Comparison of ENCODE assay signal across 10 mouse cellular contexts in genomic region chr5:73114878-73115277, GRCm38 (mm10).
DNase-seq lines count a peak whose midpoint lies in the region; ATAC-seq and TF ChIP-seq lines count a peak whose summit lies in the region.
"Had no signal": no experiment of that assay in that cellular context is flagged by ENCODE, and none has a peak within 500 bp of the region (broad histone marks: within the 10 kb centered on the region; RNA-seq: fewer than 3 reads in every experiment).

No protein-coding gene starts in this region.

- no peak overlapping the region for H3K4me2 ChIP-seq in lung, postnatal 0 days (replicated peaks; ENCODE audit: low read depth, low read length)
- no peak overlapping the region for H3K4me2 ChIP-seq in embryonic facial prominence, embryonic 11.5 days (ENCODE audit: low read depth, low read length)
- H3K4me2 ChIP-seq: hindbrain, embryonic 14.5 days; lung, embryonic 15.5 days had no signal

- TF ChIP-seq POLR2A in thymus, adult 2 months (IDR thresholded peaks at IDR 0.05; ENCODE audit: control insufficient read depth, extremely low read depth, insufficient read depth, low read length, poor library complexity): no peak

- TF ChIP-seq EP300 in lung, postnatal 0 days (IDR thresholded peaks at IDR 0.05): no peak

- no peak overlapping the region for H3K27ac ChIP-seq in lung, postnatal 0 days (ENCODE audit: low read length)
- H3K27ac ChIP-seq in embryonic facial prominence, embryonic 11.5 days (replicated peaks; ENCODE audit: low read depth, low read length): no peak overlapping the region
- no peak overlapping the region for H3K27ac ChIP-seq in thymus, adult 2 months (ENCODE audit: control insufficient read depth, insufficient read depth, low read length)
- H3K27ac ChIP-seq: hindbrain, embryonic 14.5 days; lung, embryonic 15.5 days had no signal

- no peaks in the 10 kb centered on the region for H3K27me3 ChIP-seq in lung, postnatal 0 days (replicated peaks; ENCODE audit: insufficient read depth, low read length)
- no peaks in the 10 kb centered on the region for H3K27me3 ChIP-seq in embryonic facial prominence, embryonic 11.5 days (ENCODE audit: control insufficient read depth, insufficient read depth, low read length)
- H3K27me3 ChIP-seq in thymus, adult 2 months (ENCODE audit: control insufficient read depth, insufficient read depth, low read length): no peaks in the 10 kb centered on the region
- H3K27me3 ChIP-seq: lung, embryonic 15.5 days had no signal

- DNase-seq in lung, postnatal 0 days (ENCODE audit: low spot score): peak; percentile 51
- no peak for DNase-seq in lung, postnatal 25 days (ENCODE audit: low spot score)
- DNase-seq in Muller cell, postnatal 12 days (ENCODE audit: inconsistent ontology term): peak; percentile 19
- DNase-seq in embryonic facial prominence, embryonic 11.5 days (ENCODE audit: low spot score): peak; percentile 26
- DNase-seq in thymus, adult 2 months: peak; percentile 42
- no peak for DNase-seq in adrenal gland, postnatal 4 days (ENCODE audit: low spot score in 2 of 2)
- no peak for DNase-seq in left cerebral cortex, adult 8-10 months (ENCODE audit: low spot score in 2 of 2)
- no peak for DNase-seq in yolk sac, embryonic 10.5 days (ENCODE audit: low spot score)

- 88% methylated on average over 4 of the region's 4 CpGs for WGBS in lung, postnatal 0 days
- 95% methylated on average over 4 of the region's 4 CpGs for WGBS in embryonic facial prominence, embryonic 11.5 days
- 98% methylated on average over 4 of the region's 4 CpGs for WGBS in thymus, adult 2 months

- no peak overlapping the region for H3K4me3 ChIP-seq in lung, postnatal 0 days (ENCODE audit: low read depth, low read length)
- H3K4me3 ChIP-seq in embryonic facial prominence, embryonic 11.5 days (ENCODE audit: low read depth, low read length): no peak overlapping the region
- H3K4me3 ChIP-seq in thymus, adult 2 months (ENCODE audit: control insufficient read depth, insufficient read depth, low read length): no peak overlapping the region
- H3K4me3 ChIP-seq: lung, embryonic 15.5 days had no signal

- peaks cover 13% of the 10 kb centered on the region; the same call in 1 of the 2 replicates for H3K36me3 ChIP-seq in lung, postnatal 0 days (ENCODE audit: insufficient read depth, low read length)
- no peaks in the 10 kb centered on the region for H3K36me3 ChIP-seq in embryonic facial prominence, embryonic 11.5 days (replicated peaks; ENCODE audit: control insufficient read depth, insufficient read depth, low read depth, low read length)
- peaks cover 52% of the 10 kb centered on the region for H3K36me3 ChIP-seq in thymus, adult 2 months (ENCODE audit: control insufficient read depth, insufficient read depth, low read length)

- H3K9ac ChIP-seq in lung, postnatal 0 days (replicated peaks; ENCODE audit: low read depth): no peak overlapping the region
- no peak overlapping the region for H3K9ac ChIP-seq in embryonic facial prominence, embryonic 11.5 days (replicated peaks; ENCODE audit: low read length)
- H3K9ac ChIP-seq: hindbrain, embryonic 14.5 days; lung, embryonic 15.5 days had no signal

- no peak for ATAC-seq in lung, postnatal 0 days
- ATAC-seq in embryonic facial prominence, embryonic 11.5 days (replicated peaks; ENCODE audit: insufficient number of reproducible peaks, low FRiP score, low TSS enrichment, low read depth): no peak

- H3K9me3 ChIP-seq in lung, postnatal 0 days (ENCODE audit: low read length): no peaks in the 10 kb centered on the region
- no peaks in the 10 kb centered on the region for H3K9me3 ChIP-seq in embryonic facial prominence, embryonic 11.5 days (replicated peaks; ENCODE audit: control insufficient read depth, low read length)
- H3K9me3 ChIP-seq: lung, embryonic 15.5 days had no signal

- TF ChIP-seq CTCF in lung, postnatal 0 days (IDR thresholded peaks at IDR 0.05): peak; percentile 70
- no peak for TF ChIP-seq CTCF in thymus, adult 2 months (IDR thresholded peaks at IDR 0.05; ENCODE audit: borderline replicate concordance, control insufficient read depth, extremely low read depth, insufficient read depth, low read length, poor library complexity)

- H3K4me1 ChIP-seq in lung, postnatal 0 days (ENCODE audit: insufficient read depth, low read depth, low read length): no peaks in the 10 kb centered on the region
- no peaks in the 10 kb centered on the region for H3K4me1 ChIP-seq in embryonic facial prominence, embryonic 11.5 days (ENCODE audit: control insufficient read depth, insufficient read depth, low read length)
- no peaks in the 10 kb centered on the region for H3K4me1 ChIP-seq in thymus, adult 2 months (replicated peaks; ENCODE audit: control insufficient read depth, insufficient read depth, low read length)
- H3K4me1 ChIP-seq: lung, embryonic 15.5 days had no signal

Comparison
In these comparisons a context has a peak if more than half of its experiments do, and no peak if none do; other contexts are left out.
1. DNase-seq: peak in lung, postnatal 0 days (single experiment), Muller cell, postnatal 12 days (single experiment), embryonic facial prominence, embryonic 11.5 days (single experiment) and thymus, adult 2 months (single experiment); none in lung, postnatal 25 days (single experiment), adrenal gland, postnatal 4 days (0 of 2), left cerebral cortex, adult 8-10 months (0 of 2) and yolk sac, embryonic 10.5 days (single experiment).